Mouse (Mus musculus): ENCODE results near the gene Ccdc6.

Gene Ccdc6

GRCm38 (mm10) chr10:70093782-70094181 lies 3.1 kb upstream of the Ccdc6 start:
- no peak for DNase-seq (ENCODE audit: low spot score in 2 of 2)

GRCm38 (mm10) chr10:70095031-70095470 lies 1.9 kb upstream of the Ccdc6 start:
- no peak for DNase-seq (ENCODE audit: low spot score in 2 of 2)

- DNase-seq (ENCODE audit: low spot score in 2 of 2), result no peak
Measured at GRCm38 (mm10) chr10:70095506-70096270, 1.2 kb upstream of the Ccdc6 start.

GRCm38 (mm10) chr10:70097291-70097901 lies 475 bp downstream of the Ccdc6 start:
- DNase-seq (ENCODE audit: low spot score in 2 of 2), result peak; percentile 46 to 55

GRCm38 (mm10) chr10:70097911-70098569 lies 1.1 kb downstream of the Ccdc6 start:
- peak; percentile 71 to 77 for DNase-seq (ENCODE audit: low spot score in 2 of 2)

- DNase-seq (ENCODE audit: low spot score in 2 of 2), result no peak
Measured at GRCm38 (mm10) chr10:70098626-70099025, 1.7 kb downstream of the Ccdc6 start.

- no peak for DNase-seq (ENCODE audit: low spot score in 2 of 2)
Measured at GRCm38 (mm10) chr10:70099052-70099451, 2.1 kb downstream of the Ccdc6 start.

- no peak for DNase-seq (ENCODE audit: low spot score in 2 of 2)
Measured at GRCm38 (mm10) chr10:70102086-70102485, 5.2 kb downstream of the Ccdc6 start.

GRCm38 (mm10) chr10:70108016-70108415 lies 11.1 kb downstream of the Ccdc6 start:
- DNase-seq (ENCODE audit: low spot score in 2 of 2), result no peak

- DNase-seq (ENCODE audit: low spot score in 2 of 2), result no peak
Measured at GRCm38 (mm10) chr10:70109974-70110373, 13.1 kb downstream of the Ccdc6 start.

GRCm38 (mm10) chr10:70110815-70111214 lies 13.9 kb downstream of the Ccdc6 start:
- DNase-seq (ENCODE audit: low spot score in 2 of 2), result no peak

- no peak for DNase-seq (ENCODE audit: low spot score in 2 of 2)
Measured at GRCm38 (mm10) chr10:70111643-70112042, 14.7 kb downstream of the Ccdc6 start.

GRCm38 (mm10) chr10:70114048-70114635 lies 17.2 kb downstream of the Ccdc6 start:
- DNase-seq (ENCODE audit: low spot score in 2 of 2), result no peak

GRCm38 (mm10) chr10:70116454-70116853 lies 19.5 kb downstream of the Ccdc6 start:
- no peak for DNase-seq (ENCODE audit: low spot score in 2 of 2)

GRCm38 (mm10) chr10:70119451-70119850 lies 22.5 kb downstream of the Ccdc6 start:
- DNase-seq (ENCODE audit: low spot score in 2 of 2), result no peak

GRCm38 (mm10) chr10:70119851-70120370 lies 23.0 kb downstream of the Ccdc6 start:
- DNase-seq (ENCODE audit: low spot score in 2 of 2), result no peak

GRCm38 (mm10) chr10:70120671-70121405 lies 23.9 kb downstream of the Ccdc6 start:
- DNase-seq (ENCODE audit: low spot score in 2 of 2), result no peak

GRCm38 (mm10) chr10:70121406-70121695 lies 24.4 kb downstream of the Ccdc6 start:
- no peak for DNase-seq (ENCODE audit: low spot score in 2 of 2)

- DNase-seq (ENCODE audit: low spot score in 2 of 2), result no peak
Measured at GRCm38 (mm10) chr10:70123454-70123853, 26.5 kb downstream of the Ccdc6 start.

GRCm38 (mm10) chr10:70125491-70125890 lies 28.6 kb downstream of the Ccdc6 start:
- no peak for DNase-seq (ENCODE audit: low spot score in 2 of 2)

GRCm38 (mm10) chr10:70127273-70127672 lies 30.4 kb downstream of the Ccdc6 start:
- no peak for DNase-seq (ENCODE audit: low spot score in 2 of 2)

- DNase-seq (ENCODE audit: low spot score in 2 of 2), result no peak
Measured at GRCm38 (mm10) chr10:70128408-70128807, 31.5 kb downstream of the Ccdc6 start.
